Mouse (Mus musculus) liver, adult 2 months (tissue): Measurements from ENCODE around the gene Fgfr2. TPM values are rescaled to one million over a fixed set of nuclear protein-coding genes. Genes with fewer than 3 reads are reported as not detected.

Source experiments
- DNase-seq: peaks from one replicate; pipeline ENCODE4 v3.0.0-alpha.2; 2011; ENCODE audit warnings: low read depth, low spot score; ENCODE audit errors: extremely low read depth
- H3K27ac ChIP-seq: fragments of 200-500 bp; replicated peaks from 2 replicates; pipeline ENCODE4 v1.5.1; 2012; ENCODE audit warnings: low read depth, mild to moderate bottlenecking, control low read depth, inconsistent platforms, low read length; ENCODE audit not compliant: insufficient read depth
- H3K27me3 ChIP-seq: fragments of 200-500 bp; 2 replicates; pipeline ENCODE4 v1.6.1; 2012; ENCODE audit warnings: mild to moderate bottlenecking, moderate library complexity, low read length, inconsistent platforms; ENCODE audit not compliant: control insufficient read depth, insufficient read depth
- H3K36me3 ChIP-seq: fragments of 200-500 bp; 2 replicates; pipeline ENCODE4 v1.6.1; 2012; ENCODE audit warnings: low read length, inconsistent platforms; ENCODE audit not compliant: control insufficient read depth, insufficient read depth
- H3K4me1 ChIP-seq: fragments of 200-500 bp; 2 replicates; pipeline ENCODE4 v1.6.1; 2011; ENCODE audit warnings: low read length; ENCODE audit not compliant: control insufficient read depth, insufficient read depth
- H3K4me3 ChIP-seq: fragments of 200-500 bp; 2 replicates; pipeline ENCODE4 v1.5.1; 2011; ENCODE audit warnings: low read depth, mild to moderate bottlenecking, control low read depth, low read length, moderate library complexity; ENCODE audit not compliant: insufficient read depth
- H3K79me2 ChIP-seq: fragments of 200-500 bp; 2 replicates; pipeline ENCODE4 v1.6.1; 2012; ENCODE audit warnings: inconsistent platforms, mild to moderate bottlenecking, low read length, moderate library complexity; ENCODE audit not compliant: control insufficient read depth, insufficient read depth
- H3K9ac ChIP-seq: fragments of 200-500 bp; 2 replicates; pipeline ENCODE4 v1.6.1; 2012; ENCODE audit warnings: low read depth, mild to moderate bottlenecking, control low read depth, inconsistent platforms, low read length
- CTCF ChIP-seq: fragments of 200-500 bp; IDR thresholded peaks from 2 replicates; pipeline ENCODE4 v1.5.1; 2011; ENCODE audit warnings: low read depth, low read length, control low read depth
- POLR2A ChIP-seq: fragments of 200-500 bp; IDR thresholded peaks from 2 replicates; pipeline ENCODE4 v1.6.1; 2011; ENCODE audit warnings: low read length, control low read depth; ENCODE audit not compliant: insufficient read depth; ENCODE audit errors: extremely low read depth
- WGBS: fragments of 180-500 bp; shearing (Covaris S2); methylation state at CpG from one replicate; pipeline ENCODE4 v1.1.7; 2018; 5-methylcytosine and 5-hydroxymethylcytosine counted together
- polyA plus RNA-seq: library from polyadenylated mRNA; depleted of rRNA; stranded (reverse); fragments of >200 nt; gene quantifications from 2 replicates; pipeline ENCODE4 v1.2.3, GENCODE M21; 2012
- total RNA-seq: library from RNA; depleted of rRNA; stranded (reverse); fragments of >200 nt; gene quantifications from 2 replicates; pipeline ENCODE4 v1.2.3, GENCODE M21; 2014

Gene Fgfr2
- total and polyA plus RNA-seq, 2 experiments: 16.7 to 35.2 TPM

GRCm38 (mm10) chr7:130823992-130824391 lies 2299.2 kb downstream of the Fgfr2 start:
- WGBS: 69% methylated on average over 9 of the region's 9 CpGs
- Histone ChIP-seq H3K27ac (no peak overlapping the region), H3K4me1 (no peaks in the 10 kb centered on the region), H3K4me3 (no peak overlapping the region), H3K79me2 (no peaks in the 10 kb centered on the region), H3K36me3 (no peaks in the 10 kb centered on the region), H3K27me3 (peaks cover 2% of the 10 kb centered on the region; the same call in 1 of the 2 replicates), H3K9ac (no peak overlapping the region)
- no peak for TF ChIP-seq CTCF
- no peak for TF ChIP-seq POLR2A
- DNase-seq: no peak

- no peak overlapping the region for H3K4me3 ChIP-seq
- DNase-seq: no peak
- no peaks in the 10 kb centered on the region for H3K36me3 ChIP-seq
- no peaks in the 10 kb centered on the region for H3K79me2 ChIP-seq
- H3K27me3 ChIP-seq: peaks cover 5% of the 10 kb centered on the region; the same call in 1 of the 2 replicates
- no peak overlapping the region for H3K9ac ChIP-seq
- no peaks in the 10 kb centered on the region for H3K4me1 ChIP-seq
- H3K27ac ChIP-seq: no peak overlapping the region
- TF ChIP-seq CTCF: no peak
- TF ChIP-seq POLR2A: no peak
- 77% methylated on average over 10 of the region's 10 CpGs for WGBS
Observed at GRCm38 (mm10) chr7:130819624-130820023, 2303.5 kb downstream of the Fgfr2 start.

GRCm38 (mm10) chr7:130818813-130819212 lies 2304.3 kb downstream of the Fgfr2 start:
- no peak for TF ChIP-seq POLR2A
- TF ChIP-seq CTCF: no peak
- H3K9ac ChIP-seq: no peak overlapping the region
- no peaks in the 10 kb centered on the region for H3K36me3 ChIP-seq
- no peaks in the 10 kb centered on the region for H3K4me1 ChIP-seq
- DNase-seq: no peak
- no peaks in the 10 kb centered on the region for H3K79me2 ChIP-seq
- H3K27me3 ChIP-seq: peaks cover 5% of the 10 kb centered on the region; the same call in 1 of the 2 replicates
- H3K4me3 ChIP-seq: no peak overlapping the region
- H3K27ac ChIP-seq: no peak overlapping the region
- 72% methylated on average over 5 of the region's 5 CpGs for WGBS

GRCm38 (mm10) chr7:130816243-130816642 lies 2306.9 kb downstream of the Fgfr2 start:
- Histone ChIP-seq H3K4me1 (no peaks in the 10 kb centered on the region), H3K9ac (no peak overlapping the region), H3K27ac (no peak overlapping the region), H3K27me3 (0 out of 2 replicates have a peak, but pooled peaks cover 5% of the 10 kb centered on the region), H3K4me3 (no peak overlapping the region), H3K79me2 (no peaks in the 10 kb centered on the region), H3K36me3 (no peaks in the 10 kb centered on the region)
- WGBS: 76% methylated on average over 7 of the region's 7 CpGs
- no peak for TF ChIP-seq CTCF
- TF ChIP-seq POLR2A: no peak
- DNase-seq: no peak

- 96% methylated on average over 10 of the region's 10 CpGs for WGBS
- H3K36me3 ChIP-seq: no peaks in the 10 kb centered on the region
- 0 out of 2 replicates have a peak, but pooled peaks cover 5% of the 10 kb centered on the region for H3K27me3 ChIP-seq
- no peaks in the 10 kb centered on the region for H3K4me1 ChIP-seq
- no peak overlapping the region for H3K9ac ChIP-seq
- no peak overlapping the region for H3K4me3 ChIP-seq
- TF ChIP-seq CTCF: no peak
- no peak for DNase-seq
- H3K79me2 ChIP-seq: no peaks in the 10 kb centered on the region
- no peak overlapping the region for H3K27ac ChIP-seq
Observed at GRCm38 (mm10) chr7:130815601-130816000, 2307.5 kb downstream of the Fgfr2 start.

- WGBS: 49% methylated on average over 16 of the region's 16 CpGs
- 0 out of 2 replicates have a peak, but pooled peaks cover 2% of the 10 kb centered on the region for H3K27me3 ChIP-seq
- H3K27ac ChIP-seq: no peak overlapping the region
Observed at GRCm38 (mm10) chr7:130812407-130812806, 2310.7 kb downstream of the Fgfr2 start.

More at GRCm38 (mm10) chr7:130812407-130812806, 2310.7 kb downstream of the Fgfr2 start:
- TF ChIP-seq CTCF (no peak), POLR2A (no peak)
- H3K4me1 ChIP-seq: no peaks in the 10 kb centered on the region
- no peak overlapping the region for H3K9ac ChIP-seq
- no peak for DNase-seq
- H3K4me3 ChIP-seq: no peak overlapping the region
- no peaks in the 10 kb centered on the region for H3K79me2 ChIP-seq
- no peaks in the 10 kb centered on the region for H3K36me3 ChIP-seq
